Comparison of ENCODE assay signal across 27 mouse cellular contexts in the genomic region with DNA sequence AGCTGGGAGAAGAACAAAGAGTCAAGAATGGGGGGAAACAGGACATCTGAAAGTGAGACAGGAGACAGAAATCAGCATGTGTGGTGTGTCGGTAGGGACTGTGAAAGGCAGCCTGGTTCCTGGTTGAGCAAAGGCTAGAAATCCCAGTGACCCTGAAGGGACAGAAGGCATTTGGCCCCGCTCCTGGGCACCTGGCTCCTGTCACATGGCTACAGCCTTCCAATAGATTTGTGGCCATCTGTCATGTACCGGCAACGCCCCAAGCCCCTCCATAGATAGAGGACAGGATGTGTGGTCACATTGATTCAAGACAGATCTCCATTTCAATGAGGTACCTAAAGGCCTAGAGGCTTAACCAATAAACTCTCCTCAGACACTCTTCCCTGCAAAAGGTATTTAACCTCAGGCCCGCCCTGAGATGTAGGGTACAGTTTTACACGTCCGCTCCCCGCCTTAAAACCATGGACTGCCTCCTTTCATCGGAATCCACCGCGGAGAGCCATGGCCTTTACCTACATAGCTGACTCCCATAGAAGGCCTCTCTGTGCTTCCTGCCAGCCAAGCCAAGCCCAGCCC.
DNase-seq lines count a peak whose midpoint lies in the region; ATAC-seq and TF ChIP-seq lines count a peak whose summit lies in the region.
"Had no signal": no experiment of that assay in that cellular context is flagged by ENCODE, and none has a peak within 500 bp of the region (broad histone marks: within the 10 kb centered on the region; RNA-seq: fewer than 3 reads in every experiment).

No protein-coding gene starts in this region.

- H3K27me3 ChIP-seq in hindbrain, postnatal 0 days (ENCODE audit: insufficient read depth, low read length): no peaks in the 10 kb centered on the region
- no peaks in the 10 kb centered on the region for H3K27me3 ChIP-seq in hindbrain, embryonic 16.5 days (replicated peaks; ENCODE audit: control insufficient read depth, insufficient read depth, low read length)
- H3K27me3 ChIP-seq in E14TG2a.4 (ENCODE audit: insufficient read depth, low read length) (peaks cover 20% of the 10 kb centered on the region), ES-Bruce4 (ENCODE audit: control insufficient read depth, insufficient read depth, low read length, poor library complexity, severe bottlenecking) (no peaks in the 10 kb centered on the region)
- H3K27me3 ChIP-seq: forebrain, embryonic 12.5 days; forebrain, embryonic 15.5 days; heart, embryonic 12.5 days; heart, embryonic 15.5 days; intestine, embryonic 15.5 days had no signal

- no peak overlapping the region for H3K9ac ChIP-seq in hindbrain, postnatal 0 days (replicated peaks; ENCODE audit: low read length)
- no peak overlapping the region for H3K9ac ChIP-seq in hindbrain, embryonic 16.5 days (ENCODE audit: low read depth, low read length)
- no peak overlapping the region for H3K9ac ChIP-seq in ES-Bruce4 (ENCODE audit: low read depth, poor library complexity, severe bottlenecking)
- H3K9ac ChIP-seq: embryonic facial prominence, embryonic 13.5 days; forebrain, embryonic 12.5 days; forebrain, embryonic 15.5 days; heart, embryonic 12.5 days; heart, embryonic 15.5 days; hindbrain, embryonic 14.5 days; intestine, embryonic 15.5 days had no signal

- H3K4me1 ChIP-seq in hindbrain, postnatal 0 days (ENCODE audit: insufficient read depth, low read length): no peaks in the 10 kb centered on the region; the same call in 1 of the 2 replicates
- no peaks in the 10 kb centered on the region; the same call in 1 of the 2 replicates for H3K4me1 ChIP-seq in hindbrain, embryonic 16.5 days (ENCODE audit: control insufficient read depth, insufficient read depth, low read depth, low read length)
- peaks cover 51% of the 10 kb centered on the region for H3K4me1 ChIP-seq in E14TG2a.4 (replicated peaks; ENCODE audit: low read depth, low read length)
- H3K4me1 ChIP-seq in ES-Bruce4 (ENCODE audit: control insufficient read depth, insufficient read depth, low read length): peaks cover 6% of the 10 kb centered on the region

- 0 out of 2 replicates have a peak, but pooled peaks have one; percentile 36 for ATAC-seq in hindbrain, postnatal 0 days
- ATAC-seq in hindbrain, embryonic 16.5 days: no peak
- ATAC-seq: CD4-positive, CD25-positive, alpha-beta regulatory T cell, adult 4 months; forebrain, embryonic 15.5 days; intestine, embryonic 15.5 days had no signal

- TF ChIP-seq EP300 in ES-Bruce4 (IDR thresholded peaks at IDR 0.05; ENCODE audit: insufficient read depth, low read depth, low read length): peak; percentile 90

- no peak for TF ChIP-seq POLR2A in ES-Bruce4 (IDR thresholded peaks at IDR 0.05; ENCODE audit: insufficient read depth, low read length)

- no peak overlapping the region for H3K4me2 ChIP-seq in hindbrain, postnatal 0 days (ENCODE audit: low read depth, low read length)
- no peak overlapping the region for H3K4me2 ChIP-seq in hindbrain, embryonic 16.5 days (ENCODE audit: low read length)
- H3K4me2 ChIP-seq: embryonic facial prominence, embryonic 13.5 days; forebrain, embryonic 12.5 days; forebrain, embryonic 15.5 days; heart, embryonic 12.5 days; heart, embryonic 15.5 days; hindbrain, embryonic 14.5 days; intestine, embryonic 15.5 days had no signal

- no peak for TF ChIP-seq CTCF in hindbrain, postnatal 0 days (IDR thresholded peaks at IDR 0.05; ENCODE audit: low read depth)
- TF ChIP-seq CTCF in E14TG2a.4 (conservative IDR thresholded peaks at IDR 0.05; ENCODE audit: low read length) (no peak), ES-Bruce4 (IDR thresholded peaks at IDR 0.05; ENCODE audit: low read depth, low read length) (no peak)

- WGBS in hindbrain, postnatal 0 days: 87% methylated on average over 11 of the region's 11 CpGs
- 75% methylated on average over 11 of the region's 11 CpGs for WGBS in hindbrain, embryonic 16.5 days

- H3K9me3 ChIP-seq in hindbrain, postnatal 0 days (ENCODE audit: low read length): no peaks in the 10 kb centered on the region
- no peaks in the 10 kb centered on the region for H3K9me3 ChIP-seq in hindbrain, embryonic 16.5 days (ENCODE audit: control insufficient read depth, low read length)
- H3K9me3 ChIP-seq in E14TG2a.4 (ENCODE audit: low read length): no peaks in the 10 kb centered on the region
- H3K9me3 ChIP-seq in ES-Bruce4 (replicated peaks; ENCODE audit: control insufficient read depth, insufficient read depth, low read length, poor library complexity, severe bottlenecking): no peaks in the 10 kb centered on the region
- H3K9me3 ChIP-seq: embryonic facial prominence, embryonic 10.5 days; embryonic facial prominence, embryonic 13.5 days; forebrain, embryonic 12.5 days; forebrain, embryonic 15.5 days; heart, embryonic 12.5 days; heart, embryonic 15.5 days; intestine, embryonic 15.5 days had no signal

- H3K27ac ChIP-seq in hindbrain, postnatal 0 days: no peak overlapping the region
- H3K27ac ChIP-seq in hindbrain, embryonic 16.5 days (ENCODE audit: low read depth, low read length): no peak overlapping the region
- H3K27ac ChIP-seq in ES-Bruce4 (ENCODE audit: insufficient read depth, low read length): 0 out of 2 replicates have a peak overlapping the region, but pooled peaks have one; percentile 63
- H3K27ac ChIP-seq: embryonic facial prominence, embryonic 10.5 days; embryonic facial prominence, embryonic 13.5 days; forebrain, embryonic 12.5 days; forebrain, embryonic 15.5 days; heart, embryonic 15.5 days; hindbrain, embryonic 14.5 days; intestine, embryonic 15.5 days had no signal

- no peak for DNase-seq in hindbrain, postnatal 0 days (ENCODE audit: low spot score)
- peak; percentile 74 for DNase-seq in ZHBTc4 (ENCODE audit: low read depth, low spot score)
- DNase-seq in lung, postnatal 25 days (ENCODE audit: low spot score): no peak
- DNase-seq: adrenal gland, adult 2 months; adrenal gland, postnatal 14 days; cerebellum, adult 11 months; cerebellum, adult 2 months; cerebellum, postnatal 36 days; embryo, embryonic 11 days; gastrocnemius, postnatal 25 days; heart, adult 18-20 months; heart, postnatal 10 days; heart, postnatal 36 days; kidney, adult 11 months had no signal

- H3K36me3 ChIP-seq in hindbrain, postnatal 0 days (ENCODE audit: insufficient read depth, low read length): no peaks in the 10 kb centered on the region
- no peaks in the 10 kb centered on the region for H3K36me3 ChIP-seq in hindbrain, embryonic 16.5 days (ENCODE audit: control insufficient read depth, insufficient read depth, low read length)
- H3K36me3 ChIP-seq in E14TG2a.4 (ENCODE audit: insufficient read depth, low read length) (no peaks in the 10 kb centered on the region), ES-Bruce4 (ENCODE audit: control insufficient read depth, insufficient read depth, low read length, poor library complexity, severe bottlenecking) (no peaks in the 10 kb centered on the region)
- H3K36me3 ChIP-seq: embryonic facial prominence, embryonic 10.5 days; embryonic facial prominence, embryonic 13.5 days; forebrain, embryonic 12.5 days; forebrain, embryonic 15.5 days; heart, embryonic 12.5 days; heart, embryonic 15.5 days; intestine, embryonic 15.5 days had no signal

- no peak overlapping the region for H3K4me3 ChIP-seq in hindbrain, postnatal 0 days (ENCODE audit: low read length)
- H3K4me3 ChIP-seq in hindbrain, embryonic 16.5 days (ENCODE audit: low read length): no peak overlapping the region
- peak overlapping the region; percentile 49 for H3K4me3 ChIP-seq in E14TG2a.4 (replicated peaks; ENCODE audit: low read length)
- no peak overlapping the region for H3K4me3 ChIP-seq in ES-Bruce4 (ENCODE audit: low read depth, low read length)
- H3K4me3 ChIP-seq: embryonic facial prominence, embryonic 10.5 days; embryonic facial prominence, embryonic 13.5 days; erythroblast, embryonic 14.5 days; forebrain, embryonic 12.5 days; forebrain, embryonic 15.5 days; heart, embryonic 12.5 days; heart, embryonic 15.5 days; intestine, embryonic 15.5 days had no signal
